Mouse (Mus musculus) c-Kit-positive CD71-positive TER-119-positive erythroid progenitor cells, embryonic 14.5 days (primary cell): Measurements from ENCODE around the gene Rgs21.

Experiments
- DNase-seq: peaks from one replicate; pipeline ENCODE4 v3.0.0-alpha.2; 2013; ENCODE audit warnings: low spot score

The Rgs21 gene

DNA sequence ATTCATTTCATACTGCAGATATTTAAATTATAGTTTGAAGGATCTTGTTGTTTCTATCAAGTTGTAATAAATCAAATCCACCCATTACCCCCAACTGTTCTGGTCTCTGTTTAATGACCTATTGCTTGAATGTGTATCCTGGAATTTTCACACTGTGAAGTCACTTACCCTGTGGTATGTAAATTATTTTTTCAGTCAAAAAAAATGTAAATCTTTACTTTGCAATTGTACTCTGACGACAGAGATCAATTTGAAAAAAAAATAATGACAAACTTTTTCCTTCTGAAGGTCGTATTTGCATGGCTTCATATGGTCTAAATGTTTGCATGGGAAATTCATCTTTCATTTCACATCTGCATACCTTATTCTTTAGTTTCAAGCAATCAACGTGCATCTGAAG, at the start of gene Rgs21:
Rgs21 (minus strand) TSS at position 101 of the 400 bp plus-strand sequence.
- no peak for DNase-seq

GRCm38 (mm10) chr1:144604071-144604470, 36.6 kb upstream of the Rgs21 start:
- no peak for DNase-seq

DNA sequence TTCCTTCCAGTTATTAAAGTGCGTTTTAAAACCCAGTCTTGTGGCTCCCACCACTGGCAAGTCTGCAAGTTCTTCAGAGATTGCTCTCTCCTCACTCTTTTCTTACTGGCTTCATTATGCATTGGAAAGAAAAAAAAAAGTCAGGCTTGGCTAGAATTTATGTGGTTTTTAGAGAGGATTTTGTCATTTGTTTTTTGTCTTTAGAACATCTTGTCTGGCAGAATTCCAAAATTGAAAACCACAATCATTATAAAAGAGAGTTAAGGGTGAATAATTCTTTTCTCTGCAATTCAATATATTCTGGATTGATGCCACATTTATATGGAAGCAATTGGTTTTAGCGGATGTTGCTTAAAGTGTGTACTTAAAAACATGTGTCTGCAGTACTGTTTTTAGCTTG, 35.5 kb upstream of the Rgs21 start:
- DNase-seq, result no peak

DNA sequence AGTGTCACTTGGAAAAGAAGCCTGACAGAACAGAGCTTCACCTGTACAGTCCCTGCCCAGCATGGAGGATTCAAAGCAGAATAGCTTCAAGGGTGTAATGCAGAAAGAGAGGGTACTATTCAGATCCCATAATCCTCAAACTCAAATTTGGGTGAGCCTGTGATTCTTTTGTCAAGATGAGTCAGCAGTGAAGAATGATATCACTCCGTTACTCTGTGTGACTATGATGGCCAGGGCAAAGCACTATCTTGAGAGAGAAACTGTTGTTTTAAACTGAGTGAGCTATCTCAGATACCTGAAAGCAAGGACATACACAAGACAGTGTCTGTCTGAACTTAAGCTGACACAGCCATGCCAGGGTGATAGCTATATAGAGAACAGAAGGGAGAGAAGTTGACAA, 11.9 kb upstream of the Rgs21 start:
- DNase-seq, result no peak

DNA sequence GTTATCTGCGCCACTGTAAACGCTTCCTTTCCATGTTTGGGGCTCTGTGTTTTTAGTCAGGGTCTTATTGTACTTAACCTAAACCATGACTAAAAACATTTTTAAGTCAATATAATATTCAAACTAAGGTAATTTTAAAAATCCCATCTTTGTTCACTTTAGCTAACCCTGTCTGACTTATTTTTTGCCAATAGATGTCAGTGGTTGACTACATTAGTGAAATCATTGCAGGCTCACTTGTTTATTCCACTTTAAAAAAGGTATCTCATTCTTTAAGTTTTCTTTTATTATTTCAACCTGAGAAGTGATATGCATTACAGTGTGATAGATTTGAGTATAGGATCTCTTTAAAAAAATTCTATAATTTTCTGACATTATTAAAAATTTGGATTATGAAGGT, 5.5 kb upstream of the Rgs21 start:
- no peak for DNase-seq

DNA sequence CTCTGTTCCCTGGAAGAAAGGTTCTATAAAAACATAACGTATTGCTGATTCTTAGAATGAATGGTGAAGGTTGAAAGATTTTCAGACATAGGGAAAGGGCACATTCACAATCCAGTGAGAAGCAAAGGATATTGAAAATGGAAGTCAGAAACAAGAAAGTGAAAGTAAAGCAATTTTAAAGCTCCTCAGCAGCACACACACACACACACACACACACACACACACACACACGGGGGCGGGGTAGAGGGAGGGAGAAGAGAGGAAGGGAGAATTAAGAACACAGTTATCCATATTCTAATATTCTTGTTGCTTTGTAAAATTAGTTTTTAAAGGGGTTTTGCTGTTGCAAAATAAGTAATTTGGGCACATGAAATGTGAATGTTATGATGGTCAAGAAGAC, 2.4 kb upstream of the Rgs21 start:
- DNase-seq, result no peak

DNA sequence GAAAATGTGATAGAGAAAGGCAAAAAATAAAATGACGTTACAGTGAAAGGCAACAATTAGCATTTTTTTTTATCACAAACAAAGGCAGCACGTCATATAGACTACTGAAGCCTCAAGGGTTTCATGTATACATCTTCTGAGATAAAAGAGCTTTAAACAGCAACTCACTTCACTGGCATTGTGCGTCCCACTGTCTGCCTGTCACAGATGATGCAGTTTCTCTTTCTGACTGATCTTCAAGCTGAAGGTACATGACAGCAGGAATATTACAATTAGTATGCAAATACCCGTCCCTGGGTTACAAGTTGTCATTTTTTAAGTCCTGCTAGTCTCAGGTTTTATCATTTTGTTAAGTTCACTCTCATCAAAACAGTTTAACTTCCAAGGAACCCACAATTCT, 22.3 kb downstream of the Rgs21 start:
- no peak for DNase-seq

DNA sequence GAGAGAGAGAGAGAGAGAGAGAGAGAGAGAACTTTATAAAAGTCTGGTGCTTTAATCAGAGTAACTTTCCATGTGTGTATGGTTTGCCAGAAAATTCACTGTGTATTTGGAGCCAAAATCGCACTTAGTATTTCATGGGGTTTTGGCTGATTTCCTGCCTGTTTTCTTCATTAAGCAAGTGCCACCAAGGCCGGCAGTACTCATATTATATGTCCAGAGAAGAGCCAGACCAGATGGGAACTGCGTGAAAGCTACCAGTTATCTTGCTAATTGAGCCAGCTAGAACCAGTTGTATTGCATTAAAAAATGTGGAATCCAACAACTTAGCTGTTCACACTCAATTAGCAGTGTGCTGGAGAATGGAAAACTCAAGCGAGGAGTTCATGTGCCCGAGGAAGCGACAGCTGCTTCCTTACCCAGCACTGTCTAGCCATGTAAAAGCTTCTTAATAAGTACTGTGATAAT, 22.9 kb downstream of the Rgs21 start:
- DNase-seq, result no peak

- no peak for DNase-seq
Measured at GRCm38 (mm10) chr1:144531746-144532145, 35.7 kb downstream of the Rgs21 start.

DNA sequence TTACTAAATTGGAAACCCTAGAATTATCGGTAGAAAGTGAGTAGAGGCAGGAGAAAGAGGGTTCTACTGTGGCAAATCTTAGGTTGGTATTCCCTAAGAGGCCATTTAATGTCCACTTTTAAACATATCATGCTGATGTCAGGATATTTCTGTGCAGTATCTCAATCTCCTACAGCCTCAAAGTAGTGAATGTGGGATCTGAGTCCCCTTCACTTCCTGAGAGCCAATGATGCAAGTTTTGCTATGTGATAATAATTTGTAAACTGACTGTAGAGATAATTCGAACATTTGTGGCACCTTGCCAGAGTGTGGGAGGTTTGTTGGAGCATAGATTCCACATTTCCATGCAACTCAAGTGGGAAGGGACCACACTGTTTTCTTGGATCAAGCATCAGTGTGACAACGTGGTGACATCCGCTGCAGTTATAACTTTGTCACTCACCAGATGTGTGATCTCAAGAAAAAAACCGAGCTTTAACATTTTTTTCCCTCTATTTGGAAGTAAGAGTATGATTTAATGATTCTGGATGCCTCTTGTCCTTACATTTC, 49.5 kb downstream of the Rgs21 start:
- no peak for DNase-seq

GRCm38 (mm10) chr1:144502241-144502640, 65.2 kb downstream of the Rgs21 start:
- DNase-seq, result no peak

DNA sequence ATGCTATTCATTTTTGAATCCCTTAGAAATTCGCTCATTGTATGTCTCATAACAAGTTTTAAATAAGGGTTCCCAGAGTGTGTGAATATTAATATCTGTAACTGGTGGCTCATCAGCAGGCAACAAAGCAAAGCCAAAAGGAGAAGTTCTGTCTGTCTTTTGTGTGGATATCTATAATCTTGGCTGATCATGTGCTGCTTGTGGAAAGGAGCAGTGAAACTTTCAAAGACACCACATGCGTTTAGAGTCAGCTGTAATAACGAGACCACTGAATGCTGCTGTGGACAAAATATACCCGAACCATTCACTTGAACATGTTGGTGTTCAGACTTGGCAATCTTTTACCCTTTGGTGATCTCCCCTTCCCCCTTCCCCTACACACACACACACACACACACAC, 67.0 kb downstream of the Rgs21 start:
- no peak for DNase-seq

DNA sequence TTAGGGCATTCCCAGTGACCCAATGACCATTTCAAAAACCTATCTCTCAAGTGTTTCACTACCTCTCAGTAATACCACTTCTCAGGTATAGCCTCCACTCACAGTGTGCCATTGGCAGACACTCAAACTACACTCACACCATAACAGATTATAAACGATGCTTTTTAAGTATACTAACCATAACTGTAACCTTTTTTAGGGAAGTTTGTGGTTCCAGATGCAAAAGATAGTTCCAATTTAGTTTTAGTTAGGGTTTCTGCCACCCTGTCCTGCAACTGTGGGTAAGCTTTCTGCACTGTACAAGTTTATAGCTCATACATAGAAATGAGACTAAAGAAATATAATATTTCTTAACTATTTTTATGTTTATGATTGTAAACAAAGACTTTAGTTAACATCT, 67.7 kb downstream of the Rgs21 start:
- no peak for DNase-seq

- DNase-seq, result no peak
Measured at GRCm38 (mm10) chr1:144498725-144499124, 68.7 kb downstream of the Rgs21 start.

DNA sequence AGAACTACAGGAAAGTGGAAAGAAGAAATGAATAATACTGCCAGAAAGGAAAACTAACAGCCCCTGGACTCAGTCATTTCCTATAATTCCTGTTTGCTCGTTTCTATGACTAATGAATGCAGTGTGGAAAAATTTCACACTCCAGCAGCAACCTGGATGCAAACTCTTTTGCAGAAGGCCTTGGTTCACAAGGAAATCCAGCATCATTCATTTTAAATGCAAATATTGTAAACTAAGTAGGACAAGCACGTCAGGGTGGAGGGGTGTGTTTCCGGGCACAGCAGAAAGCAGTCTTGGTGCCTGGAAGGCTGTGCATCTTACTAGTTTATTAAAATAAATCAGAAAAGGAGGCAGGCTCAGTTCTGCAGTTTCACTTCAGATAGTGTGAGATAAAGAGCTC, 69.4 kb downstream of the Rgs21 start:
- no peak for DNase-seq

DNA sequence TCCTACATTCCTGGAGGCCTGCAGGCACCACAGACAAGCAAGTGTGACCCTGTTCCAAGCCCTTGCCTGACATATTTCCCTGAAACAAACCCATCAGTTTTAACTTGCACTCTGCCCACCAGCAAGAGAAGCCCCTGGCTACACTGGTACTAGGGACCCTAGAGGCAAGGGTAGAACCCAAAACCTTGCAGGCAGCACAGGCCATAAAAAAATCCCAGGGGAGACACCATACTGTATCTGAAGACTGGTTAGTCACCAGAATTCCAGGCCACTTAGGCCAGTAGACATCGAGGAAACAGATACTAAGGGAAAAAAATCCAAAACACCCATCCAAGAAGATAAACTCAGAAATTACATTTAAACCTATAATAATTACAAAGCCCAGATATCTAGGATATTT, 74.1 kb downstream of the Rgs21 start:
- no peak for DNase-seq

DNA sequence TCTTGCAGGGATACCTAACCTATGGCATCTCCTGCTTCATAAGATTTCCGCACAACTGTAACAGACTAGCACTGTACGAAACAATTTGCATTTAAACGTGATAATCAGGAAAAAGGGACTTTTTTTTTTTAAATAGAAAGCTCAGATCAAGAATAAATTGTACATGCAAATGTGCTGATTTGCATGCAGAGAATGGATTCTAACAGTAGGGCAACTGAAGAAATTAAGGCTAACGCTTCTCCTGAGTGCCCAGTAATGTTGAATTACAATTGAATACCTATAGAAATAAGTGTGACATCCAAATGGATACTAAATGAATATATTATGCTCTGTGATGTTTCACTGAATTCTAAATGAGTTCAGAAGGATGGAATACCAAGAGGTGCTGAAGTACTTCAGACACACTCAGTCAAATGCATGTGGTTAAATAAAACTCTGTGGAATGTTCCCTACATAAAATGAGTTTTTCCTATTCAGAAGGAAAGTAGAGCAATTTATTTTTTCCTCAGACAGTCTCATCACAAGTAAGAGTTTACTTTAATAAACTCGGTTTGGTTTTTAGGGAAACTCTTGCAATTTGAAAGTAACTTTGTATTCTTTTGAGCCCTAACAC, 79.1 kb downstream of the Rgs21 start:
- DNase-seq, result no peak
